Mouse (Mus musculus) cortical plate, adult 2 months (tissue): ENCODE measurements at regions not wholly inside any gene's neighbourhood (a gene's known extent, or its start where the extent isn't known, plus 50 kb on each side); places are given as distances from the start of the nearest gene placed in this dataset.

Source experiments
- CTCF ChIP-seq: fragments of 200-500 bp; IDR thresholded peaks from 2 replicates; pipeline ENCODE4 v1.5.1; 2011; ENCODE audit warnings: mild to moderate bottlenecking, control low read depth, low read length; ENCODE audit not compliant: insufficient read depth; ENCODE audit errors: extremely low read depth
- POLR2A ChIP-seq: fragments of 200-500 bp; IDR thresholded peaks from 2 replicates; pipeline ENCODE4 v1.6.1; 2011; ENCODE audit warnings: mild to moderate bottlenecking, low read length, control low read depth; ENCODE audit not compliant: insufficient read depth; ENCODE audit errors: extremely low read depth

DNA sequence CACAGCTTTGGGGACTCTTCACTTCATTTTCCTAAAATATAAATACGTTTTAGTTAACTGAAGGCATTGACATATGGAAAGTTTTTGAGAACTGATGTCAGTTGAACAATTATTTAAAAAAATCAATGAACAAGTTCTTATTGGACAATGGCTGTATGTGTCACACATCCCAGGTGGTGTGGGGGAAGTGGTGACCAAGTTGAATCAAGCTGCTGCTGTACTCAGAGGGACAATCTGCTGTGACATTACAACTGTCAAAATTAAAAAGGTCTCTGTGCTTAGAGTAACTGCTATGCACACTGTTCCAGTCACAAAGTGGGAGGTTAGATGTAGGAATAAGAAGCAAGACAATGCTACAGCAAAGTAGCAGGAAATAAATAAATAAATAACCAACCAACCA is 409.2 kb downstream of the Lmo7 start:
- TF ChIP-seq POLR2A (no peak), CTCF (no peak)
